Mouse (Mus musculus): ENCODE measurements around the gene Cnot6.

Cnot6 gene

DNA sequence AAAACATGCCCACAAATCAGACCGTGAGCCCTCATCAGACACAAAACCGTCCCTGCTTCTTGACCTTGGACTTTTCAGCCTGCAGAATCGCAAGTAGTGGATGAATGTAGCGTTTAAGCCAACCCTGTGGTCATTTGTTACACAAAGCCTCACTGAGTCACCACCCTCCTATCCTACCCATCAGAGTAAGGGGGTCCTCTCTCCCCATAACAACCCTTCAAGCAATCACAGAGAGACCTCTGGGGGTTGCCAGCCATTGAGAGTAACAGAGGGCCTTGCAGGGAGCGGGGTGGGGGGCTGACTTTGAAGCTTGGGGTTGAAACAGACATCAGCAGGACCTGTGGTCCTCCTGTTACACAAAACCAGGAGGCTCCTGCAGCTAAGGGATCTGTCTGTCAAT lies 57.9 kb downstream of the Cnot6 start:
- DNase-seq = no peak

DNA sequence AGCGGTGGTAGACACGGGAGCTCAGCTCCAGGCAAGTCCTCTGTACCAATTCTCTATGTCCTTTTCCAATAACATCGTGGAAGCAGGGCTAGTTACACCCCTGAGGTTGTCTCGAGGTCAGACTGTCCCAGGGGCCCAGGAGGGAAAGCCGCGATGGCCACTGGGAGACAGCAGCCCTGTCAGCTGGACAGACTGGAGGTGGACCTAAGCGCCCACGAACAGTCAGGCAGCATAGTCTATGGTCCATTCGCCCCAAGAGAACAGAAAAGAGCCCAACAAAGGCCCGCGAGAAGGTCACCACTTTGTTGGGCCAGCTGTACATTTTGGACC lies 59.5 kb downstream of the Cnot6 start:
- no peak for DNase-seq

DNA sequence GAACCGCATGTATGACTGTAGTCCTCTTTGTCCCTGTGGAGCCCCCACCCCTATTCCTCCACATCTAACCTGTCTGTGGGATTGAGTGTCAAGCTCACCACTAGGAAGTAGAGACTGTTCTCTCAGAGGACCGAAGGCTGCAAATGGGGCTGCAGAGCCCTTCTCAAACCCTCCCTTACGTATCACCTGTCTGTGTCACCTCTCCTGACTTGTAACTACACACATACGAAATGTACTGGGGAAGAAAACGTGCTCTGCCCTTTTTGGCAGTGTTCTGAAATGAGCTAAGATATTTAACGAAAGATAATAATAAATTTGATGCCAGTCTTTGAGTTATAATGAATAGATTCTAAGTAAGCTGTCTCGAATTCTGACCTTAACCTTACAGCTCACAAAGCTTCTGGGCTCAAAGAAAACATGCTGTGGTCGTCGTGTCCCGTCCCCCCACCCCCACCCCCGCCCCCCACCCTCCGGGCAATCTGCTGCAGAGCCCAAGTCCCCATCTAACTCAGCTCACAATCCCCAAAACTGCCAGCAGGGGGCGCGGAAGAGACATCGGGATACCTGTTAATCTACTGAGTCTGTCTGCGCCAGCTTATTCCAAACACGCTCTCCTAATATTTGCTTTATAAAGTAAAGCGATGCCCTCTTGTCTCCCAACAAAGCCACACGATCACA lies 60.0 kb downstream of the Cnot6 start:
- peak; percentile 91 to 96 for DNase-seq

DNA sequence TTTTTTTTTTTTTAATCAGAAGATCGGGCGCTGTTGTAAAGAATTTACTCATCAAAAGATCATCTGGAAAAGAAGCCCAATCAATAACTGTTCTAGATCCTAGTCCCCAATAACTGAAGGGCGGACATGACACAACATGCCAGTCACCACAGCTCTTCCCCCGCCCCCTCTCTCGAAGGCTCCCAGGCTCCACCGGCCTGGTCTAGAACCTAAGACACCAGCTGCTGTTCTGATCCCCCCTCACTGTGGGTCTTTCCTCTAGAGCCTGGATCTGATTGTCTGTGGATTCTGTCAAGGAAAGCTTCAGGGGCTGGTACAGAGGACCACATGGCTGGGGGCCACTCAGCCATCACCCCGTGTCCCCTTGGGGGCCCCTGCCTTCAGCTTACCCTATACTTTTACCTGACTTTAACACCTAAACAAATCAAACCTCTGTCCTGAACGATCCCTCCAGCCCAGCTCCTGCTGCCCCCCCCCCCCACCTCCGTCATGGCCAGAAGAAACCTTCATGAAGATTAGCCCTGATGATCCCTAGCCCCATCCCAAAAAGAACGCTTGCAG lies 60.7 kb downstream of the Cnot6 start:
- DNase-seq = no peak

DNA sequence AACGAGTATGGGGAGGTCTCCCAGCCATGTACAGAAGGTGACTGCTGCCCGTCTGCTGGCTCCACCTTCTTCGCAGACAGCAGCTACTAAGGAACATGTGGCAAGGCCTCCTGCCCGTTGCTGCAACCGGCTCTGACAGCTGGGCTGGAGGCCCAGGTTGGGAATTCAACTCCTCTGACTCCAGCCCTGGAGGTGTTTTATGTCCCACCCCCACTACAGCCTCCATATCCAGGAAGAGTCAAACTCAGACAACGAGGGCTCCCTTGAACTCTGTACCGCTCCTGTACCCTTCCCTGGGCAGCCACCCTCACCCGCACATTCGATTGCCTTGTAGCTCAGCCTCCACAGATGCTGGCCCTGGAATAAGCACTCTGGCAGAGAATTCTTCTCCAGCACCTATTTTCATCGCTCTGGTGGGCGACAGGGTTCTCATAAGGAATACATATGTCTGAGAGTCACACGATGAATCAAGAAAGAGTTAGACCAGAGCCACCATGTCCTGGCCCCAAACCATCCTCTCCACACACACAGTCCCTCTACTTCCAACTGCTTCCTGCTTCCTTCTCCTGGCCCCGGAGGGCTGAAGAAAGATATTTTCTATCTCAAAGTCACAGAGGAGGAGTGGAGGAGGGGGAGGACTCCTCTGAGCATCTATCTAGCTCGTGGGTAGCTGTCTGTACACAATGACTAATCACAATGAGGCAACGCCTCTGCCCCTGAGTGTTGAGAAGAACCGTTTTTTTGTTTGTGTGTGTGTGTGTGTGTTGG lies 61.3 kb downstream of the Cnot6 start:
- DNase-seq = no peak

DNA sequence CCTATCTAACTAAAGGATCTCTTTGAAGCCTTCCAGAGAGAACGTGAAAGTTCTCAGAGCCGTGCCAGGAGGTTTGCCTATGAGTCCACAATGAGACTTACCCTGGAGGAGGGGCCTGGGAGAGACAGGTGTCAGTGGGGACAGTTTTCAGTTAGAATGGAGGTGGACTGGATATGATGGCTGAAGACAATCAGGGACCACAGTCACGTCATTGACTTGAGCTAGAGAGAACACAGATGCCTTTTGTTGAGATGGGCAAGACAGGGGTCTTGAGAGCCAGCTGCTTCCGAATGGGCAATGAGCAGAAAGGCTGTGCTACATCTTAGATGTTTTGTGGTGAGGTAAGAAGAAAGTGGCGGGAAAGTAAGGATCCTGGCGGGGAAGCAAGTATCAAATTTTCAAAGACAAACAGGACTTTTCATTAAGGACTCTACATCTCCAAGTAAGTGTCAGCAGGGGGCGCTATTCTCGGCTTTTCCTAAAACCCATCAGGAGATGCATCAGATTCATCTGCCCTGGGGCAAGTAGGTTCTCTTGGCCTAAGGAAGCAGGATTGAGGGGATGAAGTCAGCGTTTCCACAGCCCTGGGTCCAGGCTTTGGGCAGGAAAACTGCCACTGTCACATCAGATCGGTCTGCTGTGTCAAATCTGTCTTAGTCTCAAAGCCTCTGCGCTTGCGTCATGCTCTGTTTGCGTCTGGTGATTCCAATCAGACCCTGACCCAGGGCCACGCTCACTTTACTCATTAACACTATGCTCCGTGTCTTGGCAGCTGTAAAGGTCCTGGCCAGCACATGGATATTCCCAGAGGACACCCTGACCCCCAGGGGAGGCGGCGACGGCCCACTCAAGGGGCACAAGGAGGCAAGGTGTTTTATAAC lies 62.2 kb downstream of the Cnot6 start:
- peak; percentile 24 to 59 for DNase-seq

DNA sequence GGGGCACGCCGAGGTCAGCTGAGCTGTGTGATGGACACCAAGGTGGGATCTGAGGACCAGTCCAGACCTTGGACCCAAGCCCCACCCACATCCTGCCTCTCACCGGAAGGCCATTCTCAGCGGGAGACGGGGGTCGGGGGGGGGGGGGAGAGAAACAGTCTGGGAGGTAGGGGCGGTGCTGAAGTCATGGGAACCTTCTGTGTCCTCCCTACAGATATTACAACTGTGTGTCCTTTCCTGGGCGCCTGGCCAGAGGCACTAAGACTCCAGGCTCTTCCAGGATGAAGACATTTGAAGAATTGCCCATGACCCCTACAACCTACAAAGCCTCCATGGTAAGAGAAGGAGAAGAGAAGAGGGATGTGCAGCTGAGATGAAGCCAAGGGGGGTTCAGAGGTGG lies 66.8 kb downstream of the Cnot6 start:
- DNase-seq = no peak

DNA sequence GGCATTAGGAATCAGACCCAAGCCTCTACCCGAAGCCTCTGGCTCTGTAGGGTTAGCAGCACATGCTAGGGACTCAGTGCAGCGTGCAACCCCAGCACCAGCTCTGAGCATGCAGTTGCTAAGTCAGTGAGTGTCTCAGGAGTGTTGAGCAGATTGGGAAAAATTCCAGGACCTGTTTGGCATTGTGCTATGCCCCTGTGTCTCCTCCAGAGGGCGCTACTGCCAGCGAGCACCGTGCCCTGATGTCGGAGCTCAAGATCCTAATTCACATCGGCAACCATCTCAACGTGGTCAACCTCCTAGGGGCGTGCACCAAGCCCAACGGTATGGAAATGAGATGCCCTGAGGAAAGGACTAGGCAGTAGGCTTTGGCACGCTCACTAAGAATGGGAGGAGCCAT lies 76.1 kb downstream of the Cnot6 start:
- peak; percentile 13 to 37 for DNase-seq

DNA sequence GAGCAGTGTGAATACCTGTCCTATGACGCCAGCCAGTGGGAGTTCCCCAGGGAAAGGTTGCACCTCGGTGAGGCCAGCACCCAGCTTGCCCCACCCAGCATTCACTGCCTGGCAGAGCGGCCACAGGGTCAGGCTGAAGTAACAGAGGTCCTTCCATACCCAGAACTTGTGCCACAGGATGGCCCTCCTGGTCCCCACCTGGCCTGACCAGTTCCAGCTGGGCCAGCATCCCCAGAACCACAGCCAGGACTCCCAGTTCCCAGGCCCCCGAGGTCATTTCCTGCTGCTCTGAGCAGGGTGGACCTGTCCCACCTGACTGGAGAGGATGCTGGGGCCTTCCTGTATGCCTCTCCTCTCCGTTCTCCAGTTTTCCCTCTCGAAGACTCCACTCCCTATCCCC lies 76.9 kb downstream of the Cnot6 start:
- DNase-seq = no peak

DNA sequence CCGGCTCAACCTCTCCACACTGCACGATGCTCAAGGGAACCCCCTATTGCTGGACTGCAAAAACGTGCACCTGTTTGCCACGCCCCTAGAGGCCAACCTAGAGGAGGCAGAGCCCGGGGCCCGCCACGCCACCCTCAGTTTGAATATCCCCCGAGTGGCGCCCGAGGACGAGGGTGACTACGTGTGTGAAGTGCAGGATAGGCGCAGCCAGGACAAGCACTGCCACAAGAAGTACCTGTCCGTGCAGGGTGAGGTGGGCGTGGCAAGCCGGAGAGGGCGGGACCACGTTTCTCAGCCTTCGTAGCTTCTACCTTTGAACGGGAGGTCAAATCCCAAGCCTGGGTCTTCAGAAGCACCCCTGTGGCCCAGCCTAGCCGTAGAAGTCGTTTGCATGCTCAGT lies 78.4 kb downstream of the Cnot6 start:
- DNase-seq = no peak

DNA sequence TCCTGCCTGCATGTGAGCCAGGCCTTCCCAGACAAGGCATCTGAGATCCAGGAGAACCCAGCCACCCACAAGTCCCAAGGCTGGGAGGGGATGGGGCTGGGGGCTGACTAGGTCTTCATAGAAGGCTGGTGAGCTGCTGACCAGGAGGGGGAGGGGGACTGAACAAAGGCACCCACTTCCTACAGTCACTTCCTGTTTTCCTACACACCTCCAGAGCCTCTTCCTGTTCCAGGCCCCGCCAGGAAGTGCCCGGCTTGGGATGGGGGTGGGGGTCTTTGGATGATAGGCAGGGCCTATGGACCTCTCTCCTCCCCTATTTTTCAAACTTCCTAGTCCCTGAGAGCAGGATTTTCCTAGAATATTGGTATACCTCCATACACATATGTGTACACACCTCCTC lies 80.3 kb downstream of the Cnot6 start:
- no peak for DNase-seq

DNA sequence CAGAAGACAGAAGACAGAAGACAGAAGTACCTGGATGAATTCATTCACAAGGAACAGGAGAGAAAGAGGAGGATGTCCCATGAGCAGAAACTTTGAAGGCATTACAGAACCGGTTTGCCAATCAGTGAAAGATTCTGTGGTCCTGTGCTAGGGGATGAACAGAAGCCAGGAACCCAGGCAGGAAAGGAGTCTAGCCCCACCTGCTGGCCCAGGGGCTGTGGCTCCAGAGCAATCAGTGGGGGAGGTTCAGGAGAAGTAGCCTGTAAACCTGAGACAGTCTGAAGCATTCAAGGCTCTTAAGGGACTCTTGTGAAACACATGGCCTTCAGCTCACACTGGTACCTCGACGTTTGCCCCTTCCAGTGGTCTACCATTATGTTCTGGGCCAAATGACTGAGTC lies 81.4 kb downstream of the Cnot6 start:
- no peak for DNase-seq

DNA sequence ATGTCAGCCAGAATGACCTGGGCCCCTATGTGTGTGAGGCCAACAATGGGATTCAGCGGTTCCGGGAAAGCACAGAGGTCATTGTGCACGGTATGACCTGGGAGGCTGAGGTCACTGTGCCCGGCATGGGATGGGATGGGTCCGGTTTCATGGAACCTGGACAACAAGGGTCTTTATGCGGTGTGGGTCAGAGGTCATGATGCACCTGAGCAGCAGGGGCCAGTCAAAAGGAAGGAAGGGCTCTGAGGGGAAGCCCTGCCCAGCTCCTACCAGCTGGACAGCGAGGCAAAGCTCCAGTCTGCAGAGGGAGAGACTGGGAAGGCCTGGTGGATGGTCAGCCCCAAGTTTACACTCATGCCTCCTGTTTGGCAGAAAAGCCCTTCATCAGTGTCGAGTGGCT lies 85.8 kb downstream of the Cnot6 start:
- DNase-seq = no peak

DNA sequence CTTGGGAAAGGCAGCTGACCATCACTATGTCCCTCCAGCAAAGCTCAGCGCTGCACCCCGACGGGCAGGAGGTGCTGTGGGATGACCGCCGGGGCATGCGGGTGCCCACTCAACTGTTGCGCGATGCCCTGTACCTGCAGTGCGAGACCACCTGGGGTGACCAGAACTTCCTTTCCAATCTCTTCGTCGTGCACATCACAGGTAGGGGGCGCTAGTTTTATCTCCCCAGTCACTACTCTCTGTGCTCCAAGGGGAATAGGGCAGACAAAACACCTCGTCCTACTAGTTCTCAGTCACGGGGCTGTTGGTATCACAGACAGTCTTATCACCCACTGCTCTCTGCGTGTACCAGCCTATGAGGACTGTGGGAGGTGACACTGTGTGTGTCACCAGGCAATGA lies 86.7 kb downstream of the Cnot6 start:
- DNase-seq = no peak

DNA sequence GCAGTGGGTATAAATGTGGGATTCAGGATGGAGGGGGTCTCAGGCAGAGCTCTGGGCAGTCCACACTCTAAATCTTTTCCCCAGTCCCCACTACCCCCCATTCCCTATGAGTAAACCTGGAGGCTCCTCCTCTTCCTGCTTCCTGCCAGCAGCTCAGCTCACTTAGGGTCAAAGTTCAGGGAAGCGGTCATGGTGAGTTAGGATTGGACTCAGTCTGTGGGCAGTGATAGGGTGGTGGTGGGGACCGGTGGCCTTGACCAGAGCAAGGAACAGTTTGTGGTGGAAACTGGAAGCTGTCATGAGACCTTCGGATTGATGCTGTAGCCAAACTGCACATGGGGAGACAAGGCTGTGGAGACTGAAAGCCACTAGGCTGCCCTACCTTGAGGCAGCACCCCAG lies 88.4 kb downstream of the Cnot6 start:
- DNase-seq = no peak

DNA sequence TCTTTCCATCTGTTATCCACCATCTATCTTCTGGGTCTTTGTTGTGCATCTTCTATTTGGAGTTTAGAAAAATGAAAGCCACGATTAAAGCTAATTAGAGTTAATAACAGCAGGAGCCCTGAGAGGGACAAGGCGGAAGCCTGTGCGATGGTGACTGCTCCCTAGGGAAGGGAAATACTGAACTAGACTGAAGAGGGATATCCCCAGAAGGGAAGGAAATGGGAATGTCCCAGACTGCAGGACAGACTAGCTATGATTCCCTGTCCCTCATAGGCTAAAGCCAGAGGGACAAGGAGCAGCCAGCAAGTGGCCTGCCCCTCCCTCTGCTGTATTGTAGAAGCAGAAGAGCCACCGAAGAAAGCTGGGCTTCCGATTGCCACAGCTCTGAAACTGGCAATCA lies 90.6 kb downstream of the Cnot6 start:
- DNase-seq = no peak
